ENCODE assay signal across 8 mouse cellular contexts in genomic region chr17:12991194-12991634, GRCm38 (mm10). TPM values are rescaled to one million over a fixed set of nuclear protein-coding genes. Genes with fewer than 3 reads are reported as not detected.
DNase-seq lines count a peak whose midpoint lies in the region; ATAC-seq and TF ChIP-seq lines count a peak whose summit lies in the region.

No protein-coding gene starts in this region.

- peak overlapping the region; percentile 100 for H3K9ac ChIP-seq in stomach, embryonic 16.5 days (ENCODE audit: low read length)

- H3K27me3 ChIP-seq in kidney, adult 2 months (replicated peaks; ENCODE audit: control insufficient read depth, insufficient read depth, low read length), result no peaks in the 10 kb centered on the region
- H3K27me3 ChIP-seq in stomach, embryonic 16.5 days (ENCODE audit: control insufficient read depth, insufficient read depth, low read length), result no peaks in the 10 kb centered on the region

- no peak for DNase-seq in kidney, adult 2 months
- DNase-seq in kidney, adult 11 months, result no peak
- DNase-seq in brain, embryonic 14.5 days (ENCODE audit: low read depth), result peak; percentile 61
- peak; percentile 46 for DNase-seq in kidney, postnatal 10 days
- no peak for DNase-seq in layer of hippocampus, postnatal 14 days (ENCODE audit: low spot score in 2 of 2)

- WGBS in kidney, adult 2 months, result 1% methylated on average over 12 of the region's 12 CpGs
- 2% methylated on average over 12 of the region's 12 CpGs for WGBS in stomach, embryonic 16.5 days

- H3K27ac ChIP-seq in kidney, adult 2 months (ENCODE audit: insufficient read depth, low read depth, low read length), result peak overlapping the region; percentile 97
- H3K27ac ChIP-seq in stomach, embryonic 16.5 days (ENCODE audit: low read length), result peak overlapping the region; percentile 100

- H3K9me3 ChIP-seq in stomach, embryonic 16.5 days (replicated peaks; ENCODE audit: control insufficient read depth, low read length), result no peaks in the 10 kb centered on the region

- peak overlapping the region; percentile 93 for H3K4me2 ChIP-seq in stomach, embryonic 16.5 days (ENCODE audit: low read depth, low read length)

- peaks cover 8% of the 10 kb centered on the region; the same call in 1 of the 2 replicates for H3K4me1 ChIP-seq in kidney, adult 2 months (ENCODE audit: control insufficient read depth, insufficient read depth, low read length)
- H3K4me1 ChIP-seq in stomach, embryonic 16.5 days (ENCODE audit: control insufficient read depth, insufficient read depth, low read length), result peaks cover 11% of the 10 kb centered on the region

- ATAC-seq in granulocyte monocyte progenitor cell, adult 5-6 weeks (replicated peaks; ENCODE audit: poor library complexity, severe bottlenecking), result peak; percentile 53
- ATAC-seq in megakaryocyte progenitor cell, adult 5-6 weeks (replicated peaks; ENCODE audit: poor library complexity), result peak; percentile 43
- no peak for ATAC-seq in stomach, embryonic 16.5 days (ENCODE audit: insufficient read depth, low FRiP score)

- H3K4me3 ChIP-seq in kidney, adult 2 months (ENCODE audit: insufficient read depth, low read depth, low read length), result peak overlapping the region; percentile 78
- peak overlapping the region; percentile 99 for H3K4me3 ChIP-seq in stomach, embryonic 16.5 days (replicated peaks; ENCODE audit: low read length)

- TF ChIP-seq POLR2A in kidney, adult 2 months (IDR thresholded peaks at IDR 0.05; ENCODE audit: low read depth, low read length), result no peak
- no peak for TF ChIP-seq POLR2A in brain, embryonic 14.5 days (IDR thresholded peaks at IDR 0.05; ENCODE audit: borderline replicate concordance, extremely low read depth, insufficient read depth, insufficient read length, poor library complexity, severe bottlenecking)

- H3K36me3 ChIP-seq in kidney, adult 2 months (ENCODE audit: control insufficient read depth, insufficient read depth, low read length), result no peaks in the 10 kb centered on the region
- H3K36me3 ChIP-seq in stomach, embryonic 16.5 days (ENCODE audit: control insufficient read depth, insufficient read depth, low read length), result no peaks in the 10 kb centered on the region

- TF ChIP-seq CTCF in kidney, adult 2 months (conservative IDR thresholded peaks at IDR 0.05; ENCODE audit: insufficient read depth, insufficient read length, low read depth, low read length), result no peak
- TF ChIP-seq CTCF in brain, embryonic 14.5 days (IDR thresholded peaks at IDR 0.05; ENCODE audit: borderline replicate concordance, extremely low read depth, insufficient read depth, insufficient read length), result no peak

RNA-seq across cellular contexts. Expression of gene Wtap, which starts 2.8 kb away (rescaled TPM):
- polyA plus RNA-seq in kidney, adult 2 months (2012; rRNA removed), result 17.3 and 23.9 TPM in 2 replicates
- 75.7 and 83.7 TPM in 2 replicates for polyA plus RNA-seq in brain, embryonic 14.5 days (2012; rRNA removed)
- 82.6 and 83.4 TPM in 2 replicates for total RNA-seq in granulocyte monocyte progenitor cell, adult 5-6 weeks (2014; fragmentation: Nextera tagmentation)
- total RNA-seq in granulocyte monocyte progenitor cell, adult 5-6 weeks (2017), result 208 and 223 TPM in 2 replicates
- total RNA-seq in megakaryocyte progenitor cell, adult 5-6 weeks (2015), result 115 TPM in 2 replicates
- 274 and 365 TPM in 2 replicates for total RNA-seq in megakaryocyte progenitor cell, adult 5-6 weeks (2017)
- polyA plus RNA-seq in stomach, embryonic 16.5 days (2015; fragmentation: Nextera tagmentation; extraction: Ambion mirVana), result 101 and 105 TPM in 2 replicates
- 10 to 100 TPM; 53.2 to 54.3 TPM for total RNA-seq in layer of hippocampus, postnatal 14 days (2021)

RNA-seq across cellular contexts. Expression of gene Sod2, which starts 15.4 kb away (rescaled TPM):
- polyA plus RNA-seq in kidney, adult 2 months (2012; rRNA removed), result 731 and 1,146 TPM in 2 replicates
- polyA plus RNA-seq in brain, embryonic 14.5 days (2012; rRNA removed), result 159 and 183 TPM in 2 replicates
- total RNA-seq in granulocyte monocyte progenitor cell, adult 5-6 weeks (2014; fragmentation: Nextera tagmentation), result 53.7 and 64.0 TPM in 2 replicates
- 79.6 and 99.7 TPM in 2 replicates for total RNA-seq in granulocyte monocyte progenitor cell, adult 5-6 weeks (2017)
- 118 and 119 TPM in 2 replicates for total RNA-seq in megakaryocyte progenitor cell, adult 5-6 weeks (2015)
- total RNA-seq in megakaryocyte progenitor cell, adult 5-6 weeks (2017), result 69.0 and 77.7 TPM in 2 replicates
- polyA plus RNA-seq in stomach, embryonic 16.5 days (2015; fragmentation: Nextera tagmentation; extraction: Ambion mirVana), result 125 and 130 TPM in 2 replicates
- total RNA-seq in layer of hippocampus, postnatal 14 days (2021), result 100 to 1,000 TPM; 246 to 247 TPM

RNA-seq across cellular contexts. Expression of gene Acat2, which starts 30.7 kb away (rescaled TPM):
- 44.3 and 54.3 TPM in 2 replicates for polyA plus RNA-seq in kidney, adult 2 months (2012; rRNA removed)
- polyA plus RNA-seq in brain, embryonic 14.5 days (2012; rRNA removed), result 122 and 143 TPM in 2 replicates
- total RNA-seq in granulocyte monocyte progenitor cell, adult 5-6 weeks (2014; fragmentation: Nextera tagmentation), result 21.4 and 22.9 TPM in 2 replicates
- 20.6 and 21.4 TPM in 2 replicates for total RNA-seq in granulocyte monocyte progenitor cell, adult 5-6 weeks (2017)
- total RNA-seq in megakaryocyte progenitor cell, adult 5-6 weeks (2015), result 16.4 and 18.1 TPM in 2 replicates
- 14.7 and 16.7 TPM in 2 replicates for total RNA-seq in megakaryocyte progenitor cell, adult 5-6 weeks (2017)
- polyA plus RNA-seq in stomach, embryonic 16.5 days (2015; fragmentation: Nextera tagmentation; extraction: Ambion mirVana), result 137 TPM in 2 replicates
- 10 to 100 TPM; 82.4 to 85.9 TPM for total RNA-seq in layer of hippocampus, postnatal 14 days (2021)

RNA-seq across cellular contexts. Expression of gene Acat3, which starts 50.8 kb away (rescaled TPM):
- polyA plus RNA-seq in kidney, adult 2 months (2012; rRNA removed), result 8.4 and 10.3 TPM in 2 replicates
- polyA plus RNA-seq in brain, embryonic 14.5 days (2012; rRNA removed), result 0.39 and 0.74 TPM in 2 replicates
- total RNA-seq in granulocyte monocyte progenitor cell, adult 5-6 weeks (2014; fragmentation: Nextera tagmentation), result not detected in 2 replicates
- 1.1 and 1.2 TPM in 2 replicates for total RNA-seq in granulocyte monocyte progenitor cell, adult 5-6 weeks (2017)
- total RNA-seq in megakaryocyte progenitor cell, adult 5-6 weeks (2015), result 0.07 TPM in 1 of 2 replicates, not detected in the other
- 0.30 and 0.54 TPM in 2 replicates for total RNA-seq in megakaryocyte progenitor cell, adult 5-6 weeks (2017)
- polyA plus RNA-seq in stomach, embryonic 16.5 days (2015; fragmentation: Nextera tagmentation; extraction: Ambion mirVana), result 1.2 and 1.5 TPM in 2 replicates
- total RNA-seq in layer of hippocampus, postnatal 14 days (2021), result 1 to 10 TPM; 2.7 to 3.3 TPM

Comparison
In these comparisons a context has a peak if more than half of its experiments do, and no peak if none do; other contexts are left out.
1. DNase-seq: peak in brain, embryonic 14.5 days (single experiment) and kidney, postnatal 10 days (single experiment); none in kidney, adult 2 months (single experiment), kidney, adult 11 months (single experiment) and layer of hippocampus, postnatal 14 days (0 of 2).